Mouse (Mus musculus): ENCODE data around the gene Sdk1. TPM values are rescaled to one million over a fixed set of nuclear protein-coding genes. Genes with fewer than 3 reads are reported as not detected.

The Sdk1 gene
- total and polyA plus RNA-seq, 2 experiments from 2014 or later, result 1.5 to 13.6 TPM

GRCm38 (mm10) chr5:141428132-141428531 is 186.8 kb downstream of the Sdk1 start:
- Histone ChIP-seq H3K27me3 (ENCODE audit: insufficient read depth, low read length) (no peaks in the 10 kb centered on the region), H3K4me1 (ENCODE audit: insufficient read depth) (no peaks in the 10 kb centered on the region), H3K9ac (no peak overlapping the region), H3K4me3 (ENCODE audit: low read depth, low read length) (no peak overlapping the region), H3K27ac (ENCODE audit: low read depth, low read length) (no peak overlapping the region), H3K4me2 (ENCODE audit: low read depth) (no peak overlapping the region), H3K36me3 (ENCODE audit: insufficient read depth) (no peaks in the 10 kb centered on the region), H3K9me3 (ENCODE audit: low read length) (no peaks in the 10 kb centered on the region)
- no peak for TF ChIP-seq CTCF (IDR thresholded peaks at IDR 0.05; ENCODE audit: low read depth)
- DNase-seq, result no peak
- ATAC-seq, result no peak
- 74% methylated on average over 3 of the region's 3 CpGs for WGBS

- Histone ChIP-seq H3K27me3 (ENCODE audit: insufficient read depth, low read length) (no peaks in the 10 kb centered on the region), H3K4me2 (ENCODE audit: low read depth) (no peak overlapping the region), H3K4me3 (ENCODE audit: low read depth, low read length) (no peak overlapping the region), H3K9ac (no peak overlapping the region), H3K9me3 (ENCODE audit: low read length) (no peaks in the 10 kb centered on the region), H3K36me3 (ENCODE audit: insufficient read depth) (no peaks in the 10 kb centered on the region), H3K27ac (ENCODE audit: low read depth, low read length) (no peak overlapping the region), H3K4me1 (ENCODE audit: insufficient read depth) (no peaks in the 10 kb centered on the region)
- DNase-seq, result no peak
- no peak for TF ChIP-seq CTCF (IDR thresholded peaks at IDR 0.05; ENCODE audit: low read depth)
- 42% methylated on average over 2 of the region's 2 CpGs for WGBS
- no peak for ATAC-seq
Measured at GRCm38 (mm10) chr5:141433286-141433685, 192.0 kb downstream of the Sdk1 start.

- H3K9me3 ChIP-seq (ENCODE audit: low read length), result no peaks in the 10 kb centered on the region
- no peak overlapping the region for H3K27ac ChIP-seq (ENCODE audit: low read depth, low read length)
- H3K4me3 ChIP-seq (ENCODE audit: low read depth, low read length), result no peak overlapping the region
- H3K4me1 ChIP-seq (ENCODE audit: insufficient read depth), result no peaks in the 10 kb centered on the region
- DNase-seq (no peak), ATAC-seq (no peak)
- no peak for TF ChIP-seq CTCF (IDR thresholded peaks at IDR 0.05; ENCODE audit: low read depth)
- no peak overlapping the region for H3K4me2 ChIP-seq (ENCODE audit: low read depth)
- 89% methylated on average over 1 of the region's 1 CpGs for WGBS
- no peaks in the 10 kb centered on the region for H3K36me3 ChIP-seq (ENCODE audit: insufficient read depth)
- H3K9ac ChIP-seq, result no peak overlapping the region
- no peaks in the 10 kb centered on the region for H3K27me3 ChIP-seq (ENCODE audit: insufficient read depth, low read length)
Measured at GRCm38 (mm10) chr5:141447247-141447646, 206.0 kb downstream of the Sdk1 start.

GRCm38 (mm10) chr5:141463417-141463816 is 222.1 kb downstream of the Sdk1 start:
- Histone ChIP-seq H3K36me3 (ENCODE audit: insufficient read depth) (no peaks in the 10 kb centered on the region), H3K4me1 (ENCODE audit: insufficient read depth) (no peaks in the 10 kb centered on the region), H3K27me3 (ENCODE audit: insufficient read depth, low read length) (no peaks in the 10 kb centered on the region), H3K4me2 (ENCODE audit: low read depth) (no peak overlapping the region), H3K9me3 (ENCODE audit: low read length) (no peaks in the 10 kb centered on the region), H3K9ac (no peak overlapping the region), H3K27ac (ENCODE audit: low read depth, low read length) (no peak overlapping the region), H3K4me3 (ENCODE audit: low read depth, low read length) (no peak overlapping the region)
- peak; percentile 21; the same call in 1 of the 2 replicates for TF ChIP-seq CTCF (IDR thresholded peaks at IDR 0.05; ENCODE audit: low read depth)
- DNase-seq (no peak), ATAC-seq (no peak)
- 91% methylated on average over 2 of the region's 2 CpGs for WGBS

- ATAC-seq (no peak), DNase-seq (no peak)
- 46% methylated on average over 5 of the region's 5 CpGs for WGBS
- no peak overlapping the region for H3K27ac ChIP-seq (ENCODE audit: low read depth, low read length)
- no peaks in the 10 kb centered on the region for H3K4me1 ChIP-seq (ENCODE audit: insufficient read depth)
- no peaks in the 10 kb centered on the region for H3K27me3 ChIP-seq (ENCODE audit: insufficient read depth, low read length)
- H3K4me3 ChIP-seq (ENCODE audit: low read depth, low read length), result no peak overlapping the region
- H3K9me3 ChIP-seq (ENCODE audit: low read length), result no peaks in the 10 kb centered on the region
- TF ChIP-seq CTCF (IDR thresholded peaks at IDR 0.05; ENCODE audit: low read depth), result no peak
- no peak overlapping the region for H3K9ac ChIP-seq
- no peak overlapping the region for H3K4me2 ChIP-seq (ENCODE audit: low read depth)
- H3K36me3 ChIP-seq (ENCODE audit: insufficient read depth), result no peaks in the 10 kb centered on the region
Measured at GRCm38 (mm10) chr5:141468821-141469220, 227.5 kb downstream of the Sdk1 start.

GRCm38 (mm10) chr5:141505281-141505680 is 264.0 kb downstream of the Sdk1 start:
- no peak for DNase-seq
- 78% methylated on average over 6 of the region's 6 CpGs for WGBS

GRCm38 (mm10) chr5:141506344-141506743 is 265.1 kb downstream of the Sdk1 start:
- peak; percentile 71 for DNase-seq
- Histone ChIP-seq H3K27me3 (ENCODE audit: insufficient read depth, low read length) (no peaks in the 10 kb centered on the region), H3K4me1 (ENCODE audit: insufficient read depth) (no peaks in the 10 kb centered on the region), H3K27ac (ENCODE audit: low read depth, low read length) (no peak overlapping the region), H3K4me3 (ENCODE audit: low read depth, low read length) (no peak overlapping the region), H3K36me3 (ENCODE audit: insufficient read depth) (no peaks in the 10 kb centered on the region), H3K9ac (no peak overlapping the region), H3K9me3 (ENCODE audit: low read length) (no peaks in the 10 kb centered on the region), H3K4me2 (ENCODE audit: low read depth) (no peak overlapping the region)
- TF ChIP-seq CTCF (IDR thresholded peaks at IDR 0.05; ENCODE audit: low read depth), result no peak
- 56% methylated on average over 3 of the region's 3 CpGs for WGBS
- peak; percentile 54; the same call in 1 of the 2 replicates for ATAC-seq

More at GRCm38 (mm10) chr5:141505281-141505680, 264.0 kb downstream of the Sdk1 start:
- H3K36me3 ChIP-seq (ENCODE audit: insufficient read depth), result no peaks in the 10 kb centered on the region
- no peak overlapping the region for H3K27ac ChIP-seq (ENCODE audit: low read depth, low read length)
- no peak overlapping the region for H3K4me2 ChIP-seq (ENCODE audit: low read depth)
- ATAC-seq, result no peak
- TF ChIP-seq CTCF (IDR thresholded peaks at IDR 0.05; ENCODE audit: low read depth), result no peak
- no peak overlapping the region for H3K9ac ChIP-seq
- no peaks in the 10 kb centered on the region for H3K4me1 ChIP-seq (ENCODE audit: insufficient read depth)
- H3K27me3 ChIP-seq (ENCODE audit: insufficient read depth, low read length), result no peaks in the 10 kb centered on the region
- H3K4me3 ChIP-seq (ENCODE audit: low read depth, low read length), result no peak overlapping the region
- no peaks in the 10 kb centered on the region for H3K9me3 ChIP-seq (ENCODE audit: low read length)

All from forebrain, postnatal 0 days (tissue).